Mouse (Mus musculus): Measurements from ENCODE around the gene Dhh. TPM values are rescaled to one million over a fixed set of nuclear protein-coding genes. Genes with fewer than 3 reads are reported as not detected.
"Not testable (repeated sequence)": the region's sequence is repeated elsewhere in the genome, so short reads cannot be mapped to it uniquely, and the experiment has no call there.

The Dhh gene
- polyA plus RNA-seq (2015; fragmentation: Nextera tagmentation; extraction: Ambion mirVana): 1.4 and 1.8 TPM in 2 replicates

DNA sequence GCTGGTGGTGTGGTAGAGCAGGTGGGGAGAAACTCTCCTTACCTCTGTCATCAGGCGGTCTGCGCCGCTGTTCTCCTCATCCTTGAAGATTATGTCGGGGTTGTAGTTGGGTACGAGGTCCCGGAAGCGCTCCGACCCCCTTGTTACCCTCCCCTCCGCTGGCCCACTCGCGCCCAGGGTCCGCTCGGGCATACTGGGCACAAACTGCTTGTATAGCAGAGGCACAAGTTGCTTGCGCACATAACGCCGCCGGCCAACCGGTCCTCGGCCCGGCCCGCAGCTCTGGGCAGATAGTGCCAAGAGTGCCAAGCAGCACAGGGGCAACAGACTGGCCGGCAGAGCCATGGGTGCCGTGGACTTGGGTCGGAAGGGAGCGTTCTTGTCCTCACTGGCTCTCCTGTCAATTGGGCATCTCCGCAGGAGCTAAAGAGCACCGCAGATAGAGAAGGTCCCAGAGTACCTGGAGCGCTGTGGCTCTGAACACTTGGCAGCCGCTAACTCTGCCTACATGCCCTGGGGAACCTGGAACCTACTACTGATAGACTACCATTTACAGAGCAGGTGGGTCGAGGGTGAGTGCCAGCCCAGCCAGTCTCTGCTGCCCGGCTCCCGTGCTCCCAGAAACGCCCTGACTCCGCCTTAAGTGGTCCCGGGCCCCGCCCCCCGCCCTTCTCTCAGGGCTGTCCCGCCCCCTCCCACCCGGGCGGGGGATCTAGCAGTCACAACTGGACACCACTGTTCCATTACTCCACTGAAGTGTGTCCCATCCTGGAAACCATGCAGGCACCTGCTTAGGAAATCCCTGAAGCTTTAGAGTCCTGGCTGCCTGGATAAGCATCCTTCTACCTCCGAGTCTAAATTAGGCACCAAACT lies at the start of gene Dhh:
TSS of gene Dhh (minus strand) at position 613 of the 873 bp plus-strand sequence.
- H3K36me3 ChIP-seq (ENCODE audit: insufficient read depth, low read length): no peaks in the 10 kb centered on the region
- WGBS: under 1% methylated on average over 41 of the region's 41 CpGs
- H3K27me3 ChIP-seq (ENCODE audit: insufficient read depth, low read length): peaks cover 68% of the 10 kb centered on the region
- no peak within 1 kb of the TSS for H3K27ac ChIP-seq (ENCODE audit: low read length)
- peak within 1 kb of the TSS; percentile 41 for H3K4me3 ChIP-seq (ENCODE audit: low read length)
- peak within 1 kb of the TSS; percentile 32 for H3K9ac ChIP-seq (replicated peaks; ENCODE audit: low read length)
- peaks cover 45% of the 10 kb centered on the region for H3K4me1 ChIP-seq (ENCODE audit: insufficient read depth, low read length)
- H3K9me3 ChIP-seq (ENCODE audit: low read length): no peaks in the 10 kb centered on the region
- peak; percentile 40; the same call in 1 of the 2 replicates for ATAC-seq (ENCODE audit: low FRiP score, low TSS enrichment)
- peak within 1 kb of the TSS; percentile 50 for H3K4me2 ChIP-seq (replicated peaks; ENCODE audit: low read depth, low read length)

DNA sequence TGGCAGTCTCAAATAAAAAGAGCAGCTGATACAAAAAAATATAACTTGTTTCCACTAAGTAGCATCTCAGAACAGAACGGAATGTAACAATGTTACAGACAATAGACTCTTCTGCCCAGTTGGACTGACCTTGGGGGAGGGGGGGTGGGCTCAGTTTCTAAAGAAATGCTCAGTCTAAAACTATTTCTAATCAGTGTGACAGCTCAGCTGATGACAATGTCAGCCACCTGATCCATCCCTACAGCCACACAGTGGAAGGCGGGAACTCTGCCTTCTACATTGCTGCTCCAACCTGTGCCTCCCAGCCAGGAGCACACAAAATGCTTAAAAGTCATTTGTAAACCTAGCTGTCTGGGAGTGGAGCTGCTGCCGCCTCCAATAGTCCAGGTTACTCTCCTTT lies 49.5 kb upstream of the Dhh start:
- Histone ChIP-seq H3K4me2 (replicated peaks; ENCODE audit: low read depth, low read length) (no peak overlapping the region), H3K36me3 (ENCODE audit: insufficient read depth, low read length) (peaks cover 3% of the 10 kb centered on the region; the same call in 1 of the 2 replicates), H3K27me3 (ENCODE audit: insufficient read depth, low read length) (no peaks in the 10 kb centered on the region), H3K4me1 (ENCODE audit: insufficient read depth, low read length) (peaks cover 7% of the 10 kb centered on the region), H3K9me3 (ENCODE audit: low read length) (no peaks in the 10 kb centered on the region), H3K4me3 (ENCODE audit: low read length) (no peak overlapping the region), H3K9ac (replicated peaks; ENCODE audit: low read length) (no peak overlapping the region), H3K27ac (ENCODE audit: low read length) (no peak overlapping the region)
- 51% methylated on average over 3 of the region's 3 CpGs for WGBS
- ATAC-seq (ENCODE audit: low FRiP score, low TSS enrichment): no peak

DNA sequence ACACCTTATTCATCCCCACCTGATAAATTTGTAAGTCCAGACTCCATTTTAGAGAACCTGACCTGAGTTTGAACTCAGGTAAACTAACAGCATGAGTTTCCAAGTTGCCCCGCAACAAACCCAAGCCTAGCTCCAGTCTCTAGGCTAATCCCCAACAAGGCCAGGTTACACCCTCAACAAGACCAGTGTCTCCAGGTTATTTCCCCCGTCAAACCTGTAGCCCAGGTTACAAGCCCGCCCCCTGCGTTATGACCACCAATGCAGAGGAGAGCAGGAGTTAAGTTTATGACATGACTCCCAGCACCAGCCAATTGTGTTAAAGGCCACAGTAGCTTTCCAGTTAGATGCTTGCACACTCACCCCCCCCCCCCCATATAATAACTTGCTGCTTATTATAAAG lies 44.8 kb upstream of the Dhh start:
- Histone ChIP-seq H3K36me3 (ENCODE audit: insufficient read depth, low read length) (no peaks in the 10 kb centered on the region), H3K9me3 (ENCODE audit: low read length) (no peaks in the 10 kb centered on the region), H3K27me3 (ENCODE audit: insufficient read depth, low read length) (no peaks in the 10 kb centered on the region), H3K4me1 (ENCODE audit: insufficient read depth, low read length) (no peaks in the 10 kb centered on the region), H3K9ac (replicated peaks; ENCODE audit: low read length) (no peak overlapping the region), H3K4me2 (replicated peaks; ENCODE audit: low read depth, low read length) (no peak overlapping the region), H3K27ac (ENCODE audit: low read length) (no peak overlapping the region), H3K4me3 (ENCODE audit: low read length) (no peak overlapping the region)
- 72% methylated on average over 4 of the region's 4 CpGs for WGBS
- no peak for ATAC-seq (ENCODE audit: low FRiP score, low TSS enrichment)

DNA sequence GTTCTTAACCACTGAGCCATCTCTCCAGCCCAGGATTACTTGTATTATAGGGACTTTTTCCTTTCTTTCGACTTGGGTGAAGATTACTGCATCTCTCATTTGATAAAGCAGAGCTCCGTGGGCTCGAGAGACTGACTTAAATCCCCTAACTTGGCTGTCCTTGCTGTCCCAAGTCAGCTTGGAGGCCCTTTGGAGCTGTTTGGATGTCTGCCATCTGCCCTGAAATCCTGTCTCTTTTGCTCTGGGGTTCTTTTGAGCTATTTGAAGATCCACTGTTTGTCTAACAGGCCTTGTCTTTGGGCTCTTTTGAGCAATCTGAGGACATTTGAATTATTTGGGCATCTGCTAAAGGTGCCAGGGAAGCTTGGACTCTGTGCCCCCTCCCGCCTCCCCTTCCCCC lies 43.7 kb upstream of the Dhh start:
- no peak for ATAC-seq (ENCODE audit: low FRiP score, low TSS enrichment)
- H3K36me3 ChIP-seq (ENCODE audit: insufficient read depth, low read length): no peaks in the 10 kb centered on the region
- H3K9me3 ChIP-seq (ENCODE audit: low read length): no peaks in the 10 kb centered on the region
- no peaks in the 10 kb centered on the region for H3K27me3 ChIP-seq (ENCODE audit: insufficient read depth, low read length)
- no peak overlapping the region for H3K9ac ChIP-seq (replicated peaks; ENCODE audit: low read length)
- H3K4me3 ChIP-seq (ENCODE audit: low read length): no peak overlapping the region
- no peak overlapping the region for H3K4me2 ChIP-seq (replicated peaks; ENCODE audit: low read depth, low read length)
- 84% methylated on average over 4 of the region's 4 CpGs for WGBS
- no peaks in the 10 kb centered on the region for H3K4me1 ChIP-seq (ENCODE audit: insufficient read depth, low read length)
- H3K27ac ChIP-seq (ENCODE audit: low read length): no peak overlapping the region

DNA sequence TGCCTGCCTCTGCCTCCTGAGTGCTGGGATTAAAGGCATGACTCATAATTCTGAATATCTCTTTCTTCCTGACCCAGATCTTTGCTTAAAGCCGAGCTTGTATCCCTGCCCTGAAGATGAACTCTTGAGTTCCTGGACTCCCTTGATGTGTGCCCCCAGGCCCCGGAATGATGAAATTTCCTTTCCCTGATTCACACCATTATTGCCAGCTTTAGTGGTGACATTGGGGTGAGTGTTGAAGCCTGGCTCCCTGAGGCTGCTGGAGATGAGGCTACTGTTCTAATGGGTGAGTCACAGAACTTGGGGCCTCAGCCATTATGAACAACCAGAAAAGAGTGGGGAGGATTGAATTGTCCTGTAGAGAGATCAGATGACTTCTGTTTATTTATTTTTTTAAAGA lies 43.2 kb upstream of the Dhh start:
- H3K27me3 ChIP-seq (ENCODE audit: insufficient read depth, low read length): no peaks in the 10 kb centered on the region
- no peaks in the 10 kb centered on the region for H3K36me3 ChIP-seq (ENCODE audit: insufficient read depth, low read length)
- H3K27ac ChIP-seq (ENCODE audit: low read length): no peak overlapping the region
- no peaks in the 10 kb centered on the region for H3K4me1 ChIP-seq (ENCODE audit: insufficient read depth, low read length)
- no peak overlapping the region for H3K4me3 ChIP-seq (ENCODE audit: low read length)
- 67% methylated on average over 2 of the region's 2 CpGs for WGBS
- no peaks in the 10 kb centered on the region for H3K9me3 ChIP-seq (ENCODE audit: low read length)
- no peak for ATAC-seq (ENCODE audit: low FRiP score, low TSS enrichment)
- H3K4me2 ChIP-seq (replicated peaks; ENCODE audit: low read depth, low read length): no peak overlapping the region
- H3K9ac ChIP-seq (replicated peaks; ENCODE audit: low read length): no peak overlapping the region

DNA sequence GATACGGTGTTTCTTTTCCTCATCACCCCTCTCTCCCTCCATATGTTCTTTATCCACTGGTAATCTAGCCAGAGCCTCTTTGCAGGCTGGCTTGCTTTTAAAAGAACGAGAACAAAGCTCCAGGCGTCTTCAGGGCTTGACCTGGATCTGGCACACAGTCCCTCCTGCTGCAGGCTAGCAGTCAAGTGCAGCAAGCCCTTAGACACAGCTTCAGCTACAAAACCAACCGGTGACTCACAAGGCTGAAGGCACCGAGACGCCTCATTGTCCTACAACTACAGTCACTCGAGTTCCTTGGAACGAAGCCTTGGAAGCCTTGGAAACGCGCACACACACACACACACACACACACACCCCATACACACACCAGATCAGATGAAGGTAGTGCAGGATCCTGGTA lies 42.5 kb upstream of the Dhh start:
- H3K9ac ChIP-seq (replicated peaks; ENCODE audit: low read length): no peak overlapping the region
- H3K4me2 ChIP-seq (replicated peaks; ENCODE audit: low read depth, low read length): no peak overlapping the region
- H3K4me3 ChIP-seq (ENCODE audit: low read length): no peak overlapping the region
- H3K36me3 ChIP-seq (ENCODE audit: insufficient read depth, low read length): no peaks in the 10 kb centered on the region
- no peaks in the 10 kb centered on the region for H3K27me3 ChIP-seq (ENCODE audit: insufficient read depth, low read length)
- no peak for ATAC-seq (ENCODE audit: low FRiP score, low TSS enrichment)
- no peak overlapping the region for H3K27ac ChIP-seq (ENCODE audit: low read length)
- 76% methylated on average over 10 of the region's 10 CpGs for WGBS
- peaks cover 2% of the 10 kb centered on the region for H3K4me1 ChIP-seq (ENCODE audit: insufficient read depth, low read length)
- no peaks in the 10 kb centered on the region for H3K9me3 ChIP-seq (ENCODE audit: low read length)

DNA sequence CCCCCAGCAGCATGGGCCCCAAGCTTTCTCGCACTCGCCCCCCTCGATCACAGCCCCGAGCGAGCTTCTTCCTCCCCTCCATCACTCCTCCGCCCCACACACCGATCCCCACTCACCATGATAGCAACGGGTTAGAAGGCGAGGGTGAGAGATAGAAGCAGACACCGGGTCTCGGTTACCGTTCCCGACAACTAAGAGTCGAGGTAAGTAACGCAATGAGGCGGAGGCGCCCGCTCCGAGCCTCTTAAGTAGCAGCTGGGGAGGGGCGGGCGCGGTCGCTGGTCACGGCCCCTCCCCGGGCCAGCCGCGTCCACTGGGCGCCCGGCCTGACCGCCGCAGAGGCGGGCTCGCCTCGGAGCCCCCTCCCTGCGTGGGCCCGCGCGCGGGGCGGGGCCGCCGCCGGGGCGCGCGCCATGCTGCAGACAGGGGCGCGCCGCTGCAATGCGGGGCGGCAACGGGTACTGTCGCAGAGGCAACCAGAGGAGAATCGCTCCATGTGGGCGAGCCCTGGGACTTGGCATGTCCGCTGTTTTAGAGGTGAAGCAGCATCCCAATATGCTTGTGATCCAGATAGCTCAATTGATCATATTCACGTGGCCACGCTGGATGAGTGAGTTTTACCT lies 36.0 kb upstream of the Dhh start, which contains the start of gene Tuba1b:
TSS of gene Tuba1b (minus strand) at position 349 of the 623 bp plus-strand sequence.
- H3K4me1 ChIP-seq (ENCODE audit: insufficient read depth, low read length): peaks cover 18% of the 10 kb centered on the region
- H3K27me3 ChIP-seq (ENCODE audit: insufficient read depth, low read length): no peaks in the 10 kb centered on the region
- H3K36me3 ChIP-seq (ENCODE audit: insufficient read depth, low read length): peaks cover 11% of the 10 kb centered on the region
- peak within 1 kb of the TSS; percentile 99 for H3K27ac ChIP-seq (ENCODE audit: low read length)
- peak within 1 kb of the TSS; percentile 89 for H3K4me3 ChIP-seq (ENCODE audit: low read length)
- ATAC-seq (ENCODE audit: low FRiP score, low TSS enrichment): peak; percentile 97
- no peaks in the 10 kb centered on the region for H3K9me3 ChIP-seq (ENCODE audit: low read length)
- peak within 1 kb of the TSS; percentile 79 for H3K4me2 ChIP-seq (replicated peaks; ENCODE audit: low read depth, low read length)
- H3K9ac ChIP-seq (replicated peaks; ENCODE audit: low read length): peak within 1 kb of the TSS; percentile 95
- under 1% methylated on average over 49 of the region's 58 CpGs for WGBS

DNA sequence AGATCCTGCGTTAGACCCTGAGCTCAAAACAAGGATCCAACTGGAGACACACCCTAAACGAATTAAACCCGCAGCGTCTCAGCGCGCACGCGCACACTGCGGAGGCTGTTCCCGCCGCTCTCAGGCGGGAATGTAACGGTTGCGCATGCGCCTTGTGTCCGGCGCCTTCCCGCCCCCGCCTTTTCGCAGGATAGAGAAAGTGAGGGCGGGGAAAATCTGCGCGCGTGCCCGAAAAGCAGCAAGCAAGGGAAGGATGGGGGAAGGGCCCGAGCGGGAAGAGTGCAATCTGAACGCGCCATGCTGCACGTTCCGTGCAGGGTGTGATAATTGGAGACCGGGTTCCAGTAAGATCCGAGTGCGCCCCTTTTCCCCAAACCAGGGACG lies 35.5 kb upstream of the Dhh start:
- peak overlapping the region; percentile 99 for H3K27ac ChIP-seq (ENCODE audit: low read length)
- H3K9ac ChIP-seq (replicated peaks; ENCODE audit: low read length): peak overlapping the region; percentile 95
- H3K4me1 ChIP-seq (ENCODE audit: insufficient read depth, low read length): peaks cover 22% of the 10 kb centered on the region
- peak; percentile 87 for ATAC-seq (ENCODE audit: low FRiP score, low TSS enrichment)
- H3K36me3 ChIP-seq (ENCODE audit: insufficient read depth, low read length): peaks cover 11% of the 10 kb centered on the region
- under 1% methylated on average over 35 of the region's 35 CpGs for WGBS
- peak overlapping the region; percentile 79 for H3K4me2 ChIP-seq (replicated peaks; ENCODE audit: low read depth, low read length)
- no peaks in the 10 kb centered on the region for H3K9me3 ChIP-seq (ENCODE audit: low read length)
- H3K27me3 ChIP-seq (ENCODE audit: insufficient read depth, low read length): no peaks in the 10 kb centered on the region
- H3K4me3 ChIP-seq (ENCODE audit: low read length): peak overlapping the region; percentile 89

DNA sequence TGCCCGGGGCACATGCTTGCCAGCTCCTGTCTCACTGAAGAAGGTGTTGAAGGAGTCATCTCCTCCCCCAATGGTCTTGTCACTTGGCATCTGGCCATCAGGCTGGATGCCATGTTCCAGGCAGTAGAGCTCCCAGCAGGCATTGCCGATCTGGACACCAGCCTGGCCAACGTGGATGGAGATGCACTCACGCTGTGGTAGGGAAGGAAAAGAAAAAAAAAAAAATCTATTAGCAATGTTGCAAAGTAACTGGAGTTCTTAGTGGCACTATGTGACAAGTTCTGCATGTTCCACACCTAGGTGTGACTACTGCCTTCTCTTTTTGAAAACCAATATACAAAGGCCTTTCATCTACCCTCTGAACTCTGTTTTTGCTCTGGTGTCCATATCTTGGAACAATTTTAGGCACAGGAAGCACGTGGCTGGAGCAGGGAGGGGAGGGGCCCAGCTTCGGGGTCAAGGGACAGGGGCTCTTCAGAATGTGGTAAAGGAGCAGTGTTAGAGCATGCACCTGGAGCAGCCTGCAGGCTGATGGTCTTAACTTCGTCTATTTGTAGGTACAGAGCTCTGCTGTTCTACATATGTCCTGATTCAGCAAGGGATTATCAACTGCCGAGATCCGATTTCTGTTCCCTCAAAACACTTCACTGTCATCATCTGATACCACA lies 34.8 kb upstream of the Dhh start:
- H3K27me3 ChIP-seq (ENCODE audit: insufficient read depth, low read length); H3K9me3 ChIP-seq (ENCODE audit: low read length): not testable (repeated sequence)
- peak; percentile 14; the same call in 1 of the 2 replicates for ATAC-seq (ENCODE audit: low FRiP score, low TSS enrichment)
- Histone ChIP-seq H3K4me1 (ENCODE audit: insufficient read depth, low read length) (peaks cover 22% of the 10 kb centered on the region), H3K27ac (ENCODE audit: low read length) (peak overlapping the region; percentile 99), H3K9ac (replicated peaks; ENCODE audit: low read length) (peak overlapping the region; percentile 95), H3K4me2 (replicated peaks; ENCODE audit: low read depth, low read length) (peak overlapping the region; percentile 79), H3K4me3 (ENCODE audit: low read length) (peak overlapping the region; percentile 89), H3K36me3 (ENCODE audit: insufficient read depth, low read length) (peaks cover 11% of the 10 kb centered on the region)
- 8% methylated on average over 8 of the region's 9 CpGs for WGBS

All from kidney, embryonic 16.5 days (tissue).